Mouse (Mus musculus) ZHBTc4 (cell line): ENCODE results near the gene Gatad2a.

Experiments used
- DNase-seq: peaks from one replicate; pipeline ENCODE4 v3.0.0-alpha.2; 2011; ENCODE audit warnings: low read depth, low spot score

The Gatad2a gene

GRCm38 (mm10) chr8:69900895-69901451, 95.2 kb downstream of the Gatad2a start:
- DNase-seq, result no peak

GRCm38 (mm10) chr8:69899876-69900275, 96.3 kb downstream of the Gatad2a start:
- no peak for DNase-seq

- DNase-seq, result no peak
Observed at GRCm38 (mm10) chr8:69897857-69898256, 98.3 kb downstream of the Gatad2a start.

- no peak for DNase-seq
Observed at GRCm38 (mm10) chr8:69895772-69896451, 100.3 kb downstream of the Gatad2a start.

GRCm38 (mm10) chr8:69894836-69895332, 101.3 kb downstream of the Gatad2a start:
- DNase-seq, result no peak

GRCm38 (mm10) chr8:69893863-69894262, 102.3 kb downstream of the Gatad2a start:
- DNase-seq, result peak; percentile 95

- DNase-seq, result peak; percentile 79
Observed at GRCm38 (mm10) chr8:69890813-69891241, 105.4 kb downstream of the Gatad2a start.

GRCm38 (mm10) chr8:69888902-69889301, 107.3 kb downstream of the Gatad2a start:
- peak; percentile 28 for DNase-seq

- peak; percentile 29 for DNase-seq
Observed at GRCm38 (mm10) chr8:69888244-69888866, 107.8 kb downstream of the Gatad2a start.

GRCm38 (mm10) chr8:69887289-69888243, 108.6 kb downstream of the Gatad2a start, which contains the start of gene Cilp2:
Gene Cilp2, minus strand, starts transcription at chr8:69887687.
- peak; percentile 88 for DNase-seq

- no peak for DNase-seq
Observed at GRCm38 (mm10) chr8:69884141-69884540, 112.0 kb downstream of the Gatad2a start.

GRCm38 (mm10) chr8:69882833-69883600, 113.2 kb downstream of the Gatad2a start:
- peak; percentile 58 for DNase-seq

GRCm38 (mm10) chr8:69882021-69882756, 114.0 kb downstream of the Gatad2a start:
- DNase-seq, result peak; percentile 89

- DNase-seq, result peak; percentile 55
Observed at GRCm38 (mm10) chr8:69881261-69881865, 114.8 kb downstream of the Gatad2a start.

GRCm38 (mm10) chr8:69880841-69881240, 115.3 kb downstream of the Gatad2a start:
- DNase-seq, result peak; percentile 56

- no peak for DNase-seq
Observed at GRCm38 (mm10) chr8:69879678-69880077, 116.5 kb downstream of the Gatad2a start.

- no peak for DNase-seq
Observed at GRCm38 (mm10) chr8:69877992-69878391, 118.2 kb downstream of the Gatad2a start.

- no peak for DNase-seq
Observed at GRCm38 (mm10) chr8:69877396-69877795, 118.8 kb downstream of the Gatad2a start.

- DNase-seq, result no peak
Observed at GRCm38 (mm10) chr8:69876967-69877366, 119.2 kb downstream of the Gatad2a start.

- DNase-seq, result no peak
Observed at GRCm38 (mm10) chr8:69876097-69876496, 120.1 kb downstream of the Gatad2a start.
